Mouse (Mus musculus): ENCODE results near the gene Tars2.
"Not testable (repeated sequence)": the region's sequence is repeated elsewhere in the genome, so short reads cannot be mapped to it uniquely, and the experiment has no call there.

GRCm38 (mm10) chr3:95807630-95808029 lies 47.6 kb upstream of the Tars2 start:
- peak; percentile 14; the same call in 1 of the 2 replicates for TF ChIP-seq CTCF (IDR thresholded peaks at IDR 0.05)
- not testable (repeated sequence) for TF ChIP-seq POLR2A, EP300 (IDR thresholded peaks at IDR 0.05; ENCODE audit: insufficient read depth, low read depth, low read length)
